Mouse (Mus musculus): Measurements from ENCODE around the gene Atp1b1.

Atp1b1 gene

DNA sequence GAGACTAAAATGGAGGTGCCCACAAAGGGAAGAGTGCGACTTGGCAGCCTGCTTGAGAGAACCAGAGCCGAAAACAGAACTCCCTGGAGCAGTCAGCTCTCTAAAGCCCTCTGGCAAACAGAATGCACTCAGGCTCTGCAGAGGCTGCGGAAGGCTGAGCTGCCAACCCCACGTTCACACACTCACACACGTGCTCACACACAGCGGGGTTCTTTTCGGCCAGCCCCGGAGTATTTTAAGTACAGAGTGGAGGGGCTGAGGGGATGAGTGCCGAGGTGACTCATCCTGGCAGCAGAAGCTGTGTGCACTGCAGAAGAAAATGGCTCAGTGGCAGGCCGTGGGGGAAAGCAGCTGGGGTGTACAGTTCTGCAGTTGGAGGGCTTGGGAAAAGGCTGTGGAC, 3.6 kb upstream of the Atp1b1 start:
- peak; percentile 74 for DNase-seq

DNA sequence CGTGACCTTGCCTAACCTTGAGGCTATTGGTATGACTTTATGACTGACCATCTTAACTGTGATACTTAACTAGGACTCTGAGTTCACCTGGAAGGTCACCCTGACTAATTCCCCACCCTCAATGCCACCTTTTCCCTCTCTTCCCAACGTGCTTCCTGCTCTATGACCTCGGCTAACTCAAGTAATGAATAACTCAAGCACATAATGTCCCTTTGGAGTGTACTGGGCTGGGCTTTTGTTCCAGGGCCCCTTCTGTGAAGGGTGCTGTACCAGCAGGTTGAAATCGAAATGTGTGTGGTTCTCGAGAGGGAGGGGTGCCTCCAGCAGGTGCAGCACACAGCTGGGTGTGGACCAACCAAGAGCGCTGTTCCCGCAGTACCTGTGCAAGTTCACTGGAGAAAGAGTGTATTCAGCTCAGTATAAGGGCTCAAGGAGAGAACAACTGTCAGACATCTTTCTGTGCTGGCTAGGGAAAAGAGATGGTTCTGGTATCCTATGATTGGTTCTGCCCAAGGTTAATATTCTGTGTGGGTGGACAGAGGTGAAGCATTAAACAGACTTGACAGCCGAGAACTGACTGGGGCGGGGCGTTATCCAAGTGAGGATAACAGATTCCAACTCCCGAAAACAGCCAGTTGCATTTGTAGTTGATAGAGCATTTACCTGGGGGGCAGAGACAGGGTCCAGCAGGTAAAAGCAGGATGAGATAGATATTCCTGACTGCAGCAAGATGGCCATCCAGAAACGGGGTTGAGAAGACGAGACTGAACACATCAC, 3.0 kb upstream of the Atp1b1 start:
- peak; percentile 96 for DNase-seq

DNA sequence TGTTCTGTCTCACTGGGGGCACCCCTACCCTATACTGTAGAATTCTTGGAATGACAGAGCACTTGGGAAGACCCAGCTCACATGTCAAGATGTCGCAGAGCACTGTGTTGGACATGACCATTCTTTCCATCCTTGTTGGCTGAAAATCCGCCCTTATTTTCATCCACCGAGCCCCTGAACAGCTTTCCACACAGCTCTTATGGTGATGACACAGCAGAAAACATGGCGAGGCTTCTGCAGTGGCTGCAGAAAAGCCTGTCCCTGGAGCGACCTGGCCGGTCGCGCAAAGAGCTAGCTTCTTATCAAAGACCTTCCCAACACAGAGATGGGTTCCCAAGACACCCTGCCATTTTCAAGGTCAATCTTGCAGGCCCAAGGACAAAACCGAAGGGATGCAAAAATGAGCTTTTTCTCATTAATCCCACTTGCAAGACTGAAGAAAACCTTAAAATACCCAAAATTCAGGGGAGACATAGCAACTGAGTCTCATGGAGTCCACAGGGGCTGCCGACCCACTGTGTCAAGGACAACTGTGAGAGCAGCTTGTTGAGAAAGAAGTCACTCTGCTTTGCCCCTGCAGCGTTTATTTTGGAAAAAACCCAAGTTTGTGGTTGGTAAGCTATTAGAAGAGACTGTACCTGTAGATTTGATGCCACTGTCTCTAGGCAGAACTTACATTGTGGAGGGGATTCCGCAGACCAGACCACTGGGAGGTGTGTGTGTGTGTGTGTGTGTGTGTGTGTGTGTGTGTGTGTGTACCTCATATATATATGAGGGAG, 1.2 kb upstream of the Atp1b1 start:
- peak; percentile 70 for DNase-seq

DNA sequence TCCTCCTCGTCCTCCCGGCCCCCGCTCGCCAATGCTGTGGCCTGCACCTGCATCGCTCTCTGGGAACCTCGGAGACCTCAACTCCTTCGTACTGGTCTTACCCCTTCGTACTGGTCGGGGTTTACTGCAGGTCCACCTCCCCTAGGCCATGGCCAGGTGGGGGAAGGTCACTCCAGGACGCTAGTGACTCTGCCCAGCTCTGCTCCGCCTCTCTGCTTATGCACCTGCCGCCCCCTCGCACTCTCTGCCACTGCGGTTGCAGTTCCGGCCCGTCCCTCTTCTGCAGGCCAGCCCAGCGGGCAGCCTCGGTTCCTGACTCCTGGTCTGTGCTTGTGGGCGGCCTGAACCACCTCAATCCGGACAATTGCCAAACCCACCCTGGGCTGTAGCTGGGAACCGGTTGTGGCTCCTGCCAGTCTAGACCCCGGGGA, 481 bp upstream of the Atp1b1 start:
- DNase-seq = peak; percentile 98

DNA sequence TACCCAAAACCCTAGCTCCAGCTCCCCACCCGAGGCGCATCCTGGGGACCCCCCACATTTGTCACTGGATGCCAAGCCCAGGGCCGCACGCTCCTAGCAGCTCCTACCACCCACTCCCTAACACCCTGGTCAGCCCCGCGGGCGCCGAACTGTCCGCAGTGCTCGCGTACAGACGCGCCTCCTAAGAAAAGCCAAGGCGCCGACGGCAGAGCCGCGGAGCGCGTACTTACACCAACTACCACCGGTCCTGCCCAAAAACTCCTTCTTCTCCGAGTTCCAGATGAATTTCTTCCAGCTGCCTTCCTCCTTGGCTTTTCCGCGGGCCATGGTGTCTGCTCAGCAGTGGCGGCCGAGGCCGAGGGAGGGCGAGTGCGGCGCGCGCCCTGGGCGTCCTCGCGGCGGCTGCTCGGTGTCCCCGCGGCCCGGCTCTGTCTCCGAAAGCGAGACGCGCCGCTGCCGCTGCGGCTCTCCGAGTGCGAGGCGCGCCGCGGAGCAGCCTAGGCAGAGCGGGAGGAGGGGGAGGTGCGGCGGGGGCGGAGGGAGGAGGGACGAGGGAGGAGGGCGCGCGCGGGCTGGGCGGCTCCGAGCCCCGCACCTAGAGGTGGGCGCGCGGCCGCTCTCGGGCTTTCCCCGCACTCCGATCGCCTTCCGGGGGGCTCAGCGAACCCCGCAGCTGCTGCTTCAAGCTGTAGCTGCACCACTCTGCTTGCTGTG, 467 bp downstream of the Atp1b1 start:
- DNase-seq = no peak

DNA sequence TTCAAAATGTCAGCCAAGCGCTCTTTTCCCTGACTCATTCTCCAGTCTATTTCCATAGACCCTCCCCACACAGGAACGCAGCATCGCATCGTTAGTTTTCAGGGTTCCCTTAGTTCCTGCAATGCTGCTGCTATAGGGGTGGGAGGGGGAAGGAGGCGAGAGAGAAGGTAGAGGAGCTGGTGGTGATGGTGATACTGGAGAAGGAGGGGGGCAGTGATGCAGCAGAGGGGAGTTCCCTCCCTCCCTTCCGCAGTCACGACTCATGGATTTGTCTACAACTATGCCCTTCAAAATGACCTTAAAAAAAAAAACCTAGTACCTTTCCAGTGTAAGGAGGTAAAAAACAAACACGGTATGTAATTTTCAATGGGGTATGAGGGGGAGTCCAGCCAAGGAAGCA, 1.4 kb downstream of the Atp1b1 start:
- no peak for DNase-seq

DNA sequence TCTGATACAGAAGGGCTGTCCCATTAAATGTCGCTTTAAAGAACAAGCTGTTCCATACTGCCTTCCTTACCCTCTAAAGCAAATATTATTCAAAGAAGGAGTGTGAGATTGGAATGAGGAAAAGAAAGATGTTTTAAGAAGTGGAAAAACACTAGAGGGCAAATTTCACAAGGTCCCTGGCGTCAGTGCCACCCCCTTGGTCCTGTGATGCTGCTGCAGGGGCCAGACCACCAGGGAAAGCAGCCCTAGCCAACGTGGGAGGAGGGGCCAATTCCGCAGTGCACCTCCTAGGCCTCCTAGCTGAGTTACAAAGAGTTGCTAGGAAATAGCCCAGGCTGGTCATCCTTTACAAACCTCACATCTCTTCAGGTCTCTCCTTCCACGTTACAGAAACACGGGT, 2.1 kb downstream of the Atp1b1 start:
- no peak for DNase-seq

DNA sequence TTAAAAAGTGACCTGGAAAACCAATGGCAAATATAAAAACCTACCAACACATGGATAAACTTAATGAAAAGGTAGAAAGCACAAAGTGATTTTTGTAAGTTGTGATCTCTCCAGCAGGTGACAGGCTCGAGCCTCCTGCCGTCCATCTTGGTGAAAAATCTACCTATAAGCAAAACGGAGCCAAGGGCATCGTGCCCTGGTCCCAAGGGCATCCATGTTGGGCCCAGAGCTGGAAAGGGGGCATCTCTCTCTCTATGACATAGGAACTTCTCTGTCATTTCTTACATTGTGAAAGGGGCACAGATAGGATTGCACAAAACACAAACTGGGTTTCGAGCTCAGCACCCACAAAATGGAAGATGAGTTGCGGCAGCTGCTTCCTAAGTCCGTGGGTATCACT, 2.5 kb downstream of the Atp1b1 start:
- DNase-seq = no peak

DNA sequence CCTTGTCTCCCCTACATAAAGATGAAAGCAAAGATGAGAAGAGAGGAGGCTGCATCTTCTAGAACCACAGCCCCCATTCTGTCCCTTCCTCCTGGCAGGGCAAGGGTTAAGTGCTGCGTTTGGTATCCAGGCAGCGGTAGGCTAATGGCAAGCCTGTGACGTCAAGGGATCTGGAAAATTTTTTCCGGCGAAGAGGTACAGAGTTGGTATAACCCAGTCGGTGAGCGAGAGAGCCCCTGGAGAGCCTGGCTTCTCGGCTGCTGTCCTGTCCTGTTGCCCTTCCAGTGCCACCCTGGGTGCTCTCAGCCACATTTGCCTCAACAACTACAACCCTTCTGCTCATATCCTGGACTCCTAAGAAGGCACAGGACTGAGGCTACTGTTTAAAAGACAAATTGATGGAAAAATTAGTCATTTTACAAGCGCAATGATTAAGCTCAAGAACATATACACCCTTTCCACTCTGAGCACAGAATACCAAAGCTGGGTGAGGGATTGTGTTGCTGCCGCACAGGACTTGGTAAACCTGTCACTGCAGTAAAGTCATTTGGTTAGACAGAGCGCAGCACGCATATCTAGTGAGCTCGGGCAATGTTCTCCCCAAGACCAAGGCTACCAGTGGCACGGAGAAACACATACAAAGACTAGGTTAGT, 3.3 kb downstream of the Atp1b1 start:
- peak; percentile 73 for DNase-seq

DNA sequence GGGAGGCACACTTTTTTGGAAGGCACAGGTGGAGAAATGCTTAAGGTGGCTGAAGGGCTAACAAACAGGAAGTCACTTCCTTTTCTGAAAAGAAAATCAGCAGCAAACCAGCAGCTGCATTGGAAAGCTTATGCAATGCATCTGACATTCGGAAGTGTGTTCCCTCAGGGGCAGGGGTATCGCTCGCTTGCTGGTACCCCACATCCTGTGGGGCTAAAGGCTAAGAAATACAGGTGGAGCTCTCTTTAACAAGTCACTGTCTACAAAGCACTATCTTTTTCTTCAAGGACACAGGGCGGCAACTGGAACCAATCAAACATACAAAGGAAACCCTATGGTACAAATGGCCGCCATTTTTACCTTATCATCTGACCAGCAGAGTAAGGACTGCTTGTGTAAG, 4.4 kb downstream of the Atp1b1 start:
- no peak for DNase-seq

DNA sequence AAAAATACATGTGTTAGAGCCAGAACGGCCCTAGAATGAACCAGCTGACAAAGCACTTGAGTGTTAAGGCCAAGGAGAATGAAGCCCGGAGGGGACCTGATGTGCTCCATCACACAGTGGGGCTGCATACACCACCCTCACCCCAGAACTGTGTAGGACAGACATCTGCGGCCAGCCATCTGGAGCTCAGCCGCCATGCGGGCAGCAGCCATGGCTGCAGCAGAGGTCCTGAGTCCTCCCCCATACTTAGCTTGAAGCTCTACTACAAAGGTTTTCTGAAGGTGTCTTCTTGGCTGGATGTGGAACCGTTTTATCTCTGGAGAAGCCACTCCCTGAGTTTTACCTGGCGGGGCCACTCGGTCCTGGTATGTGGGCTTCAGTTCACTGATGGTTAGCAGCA, 5.0 kb downstream of the Atp1b1 start:
- no peak for DNase-seq

DNA sequence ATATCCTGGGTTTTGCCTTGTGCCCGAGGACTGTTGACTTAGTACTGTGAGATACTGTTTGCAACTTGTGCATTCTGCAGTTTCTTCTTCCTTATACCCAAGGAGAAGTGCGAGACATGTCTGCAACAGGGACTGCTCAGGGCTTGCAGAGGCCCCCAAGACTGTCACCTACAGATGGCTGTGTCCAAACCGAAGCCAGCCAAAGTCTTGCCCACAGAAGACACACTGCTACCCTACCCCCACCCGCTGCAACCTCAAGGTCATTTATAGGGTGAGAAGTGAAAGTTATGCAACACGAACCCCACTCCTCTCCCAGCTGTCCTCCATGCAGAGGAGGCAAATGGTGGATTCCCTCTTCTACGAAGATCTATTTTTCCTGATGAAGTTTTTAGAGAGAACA, 5.6 kb downstream of the Atp1b1 start:
- no peak for DNase-seq

DNA sequence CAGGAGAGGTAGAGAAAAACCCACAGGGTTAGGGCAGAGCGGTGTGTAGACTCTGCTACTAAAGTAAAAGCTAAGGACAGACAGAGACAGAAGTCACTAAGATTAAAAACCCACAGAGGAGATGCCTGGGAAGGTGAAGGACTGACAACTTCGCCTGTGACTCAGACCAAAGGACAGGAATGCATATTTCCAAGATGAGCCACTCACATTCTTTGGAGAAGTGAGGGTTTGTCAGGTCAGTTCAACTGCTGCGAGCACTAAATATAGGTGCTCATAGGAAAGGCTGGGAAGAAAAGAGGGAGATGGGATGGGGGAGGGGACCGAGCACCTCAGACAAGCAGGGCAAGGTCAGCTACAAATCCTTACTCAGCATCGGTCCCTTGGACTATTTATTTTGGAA, 6.8 kb downstream of the Atp1b1 start:
- DNase-seq = no peak

DNA sequence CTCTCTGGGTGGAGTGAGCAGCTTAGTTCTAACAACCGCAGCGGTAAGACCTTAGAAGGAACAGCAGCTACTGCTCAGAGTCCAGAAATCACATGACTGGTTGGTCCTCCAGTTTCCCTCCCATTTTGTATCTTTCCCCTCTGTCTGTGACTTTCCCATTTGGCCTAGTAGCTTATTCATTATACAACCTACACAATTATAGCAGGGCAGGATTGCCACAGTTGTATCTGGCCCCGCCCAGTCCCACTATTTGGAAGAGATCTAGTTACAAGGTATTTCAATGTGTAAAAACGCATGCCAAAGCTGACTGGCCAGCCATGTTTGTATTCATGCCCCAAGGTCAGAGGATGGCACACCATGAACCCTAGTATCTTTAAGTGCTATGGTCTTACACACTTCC, 7.5 kb downstream of the Atp1b1 start:
- no peak for DNase-seq

DNA sequence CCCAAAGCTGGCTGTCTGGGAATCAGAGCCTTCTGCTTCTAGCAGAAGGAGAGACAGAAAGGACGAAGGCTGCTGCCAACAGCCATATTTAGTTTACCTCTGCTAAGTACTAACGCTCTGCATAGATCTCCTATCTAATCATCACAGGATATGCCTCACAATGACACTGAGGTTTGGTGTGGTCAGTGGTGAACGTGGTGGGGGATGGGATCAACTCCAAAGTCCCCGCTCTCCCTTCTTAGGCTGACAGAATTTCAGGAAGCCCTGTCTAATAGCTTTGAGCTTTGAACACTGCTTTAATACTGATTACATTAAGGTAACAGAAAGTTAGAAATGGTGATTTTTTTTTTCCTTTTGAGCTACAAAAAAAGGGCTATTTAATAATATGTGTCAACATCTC, 7.9 kb downstream of the Atp1b1 start:
- no peak for DNase-seq

DNA sequence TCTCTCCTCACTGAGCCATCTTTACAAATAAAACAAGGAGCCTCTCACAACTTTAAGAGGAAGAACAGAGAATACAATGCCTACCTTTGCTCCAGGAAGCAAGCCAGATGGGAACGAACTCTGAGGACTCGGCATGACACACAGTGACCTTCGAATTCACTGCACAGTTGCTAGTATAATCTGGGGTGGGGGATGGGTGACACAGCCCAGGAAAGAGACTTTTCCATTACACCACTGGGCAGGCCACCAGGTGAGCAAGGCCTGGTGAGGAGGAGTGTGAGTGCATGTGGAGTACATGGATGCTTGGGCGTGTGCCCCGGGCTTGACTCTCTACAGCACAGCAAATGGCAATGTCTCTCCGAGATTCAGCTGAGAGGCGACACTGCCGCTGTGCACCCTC, 8.5 kb downstream of the Atp1b1 start:
- DNase-seq = peak; percentile 80

DNA sequence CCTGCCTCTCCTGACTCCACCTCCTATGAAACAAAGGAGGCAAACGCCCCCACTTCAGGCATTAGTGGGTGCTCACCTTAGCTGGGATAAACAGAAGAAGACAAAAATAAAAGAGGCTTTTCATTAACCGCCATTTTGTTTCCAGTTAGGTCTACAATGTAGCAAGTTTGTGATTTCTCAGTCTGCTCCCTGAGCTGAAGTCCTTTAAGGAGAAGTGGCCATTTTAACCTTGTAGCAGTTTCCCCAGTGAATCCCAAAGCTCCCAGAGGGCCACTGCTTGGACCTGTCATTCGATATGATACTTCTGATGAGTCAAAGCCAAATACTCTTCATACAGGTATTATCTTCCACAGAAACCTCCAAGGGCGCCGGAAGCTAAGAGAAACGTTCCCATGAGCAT, 10.6 kb downstream of the Atp1b1 start:
- no peak for DNase-seq

DNA sequence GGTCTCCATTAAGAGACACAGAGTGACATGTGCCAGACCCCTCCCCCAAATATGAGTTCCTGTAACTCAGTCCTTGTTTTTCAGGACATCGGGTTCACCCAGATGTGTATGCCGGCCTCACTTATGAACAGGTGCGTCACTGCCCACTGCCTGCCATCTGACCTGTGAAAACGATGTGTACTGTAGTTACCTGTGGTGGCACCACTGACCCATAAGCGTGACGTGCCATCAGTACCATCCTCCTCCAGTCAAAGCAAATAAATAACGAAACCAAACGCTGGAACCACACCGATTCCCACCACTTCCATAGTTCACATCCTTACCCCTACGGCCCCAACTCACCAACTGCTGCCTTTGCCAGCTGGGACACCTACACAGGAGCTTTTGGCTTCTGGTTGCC, 11.6 kb downstream of the Atp1b1 start:
- DNase-seq = no peak

DNA sequence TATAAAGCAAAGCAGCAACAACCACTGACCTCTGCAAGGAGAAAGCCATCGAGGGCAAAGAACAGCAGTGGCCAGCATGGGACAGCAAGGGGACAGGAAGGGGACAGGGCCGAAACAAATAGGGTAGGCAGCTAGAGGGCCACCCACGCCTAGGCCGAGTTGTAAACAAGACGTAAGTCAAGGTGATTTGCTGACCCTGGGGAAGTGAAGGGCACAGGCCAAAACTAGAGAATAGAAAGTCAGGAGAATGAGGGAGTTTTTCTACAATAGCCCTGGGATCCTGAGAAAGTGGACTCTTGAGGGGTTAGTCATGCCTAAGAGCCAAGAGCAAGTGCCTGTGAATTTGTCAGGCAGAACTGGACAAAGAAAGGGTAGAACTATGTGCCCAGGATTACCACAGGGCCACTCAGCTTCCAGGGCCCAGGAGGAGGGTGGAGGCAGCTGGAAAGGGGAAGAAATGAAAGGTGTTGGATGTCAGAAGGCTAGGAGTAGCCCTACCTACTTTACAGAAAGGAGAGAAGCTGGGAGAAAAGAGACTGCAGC, 12.5 kb downstream of the Atp1b1 start:
- DNase-seq = no peak

DNA sequence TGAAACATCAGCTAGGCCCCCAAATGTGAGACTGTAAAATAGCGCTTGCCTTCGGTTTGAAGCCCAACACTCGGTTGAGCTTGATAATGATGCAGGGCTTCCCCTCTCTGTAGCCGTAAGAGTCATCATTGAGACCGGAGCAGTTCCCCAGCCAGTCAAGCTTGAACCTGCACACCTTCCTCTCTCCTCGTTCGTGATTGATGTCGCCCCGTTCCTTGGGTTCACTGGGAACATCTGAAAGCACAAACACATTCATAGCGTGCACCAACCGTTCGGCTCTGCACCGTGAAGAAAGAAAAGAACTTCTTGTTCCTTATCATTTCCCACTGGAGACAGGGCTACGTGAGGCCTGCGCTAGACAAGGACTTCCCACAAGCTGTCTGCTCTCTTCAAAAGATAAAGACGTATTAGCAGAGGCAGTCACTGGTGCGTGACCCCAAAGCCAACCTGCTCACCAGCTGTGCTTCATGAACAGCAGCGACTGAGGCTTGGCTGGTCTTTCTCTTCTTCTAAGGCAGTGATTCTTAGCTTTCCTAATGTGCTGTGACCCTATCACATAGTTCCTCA, 16.7 kb downstream of the Atp1b1 start:
- no peak for DNase-seq

DNA sequence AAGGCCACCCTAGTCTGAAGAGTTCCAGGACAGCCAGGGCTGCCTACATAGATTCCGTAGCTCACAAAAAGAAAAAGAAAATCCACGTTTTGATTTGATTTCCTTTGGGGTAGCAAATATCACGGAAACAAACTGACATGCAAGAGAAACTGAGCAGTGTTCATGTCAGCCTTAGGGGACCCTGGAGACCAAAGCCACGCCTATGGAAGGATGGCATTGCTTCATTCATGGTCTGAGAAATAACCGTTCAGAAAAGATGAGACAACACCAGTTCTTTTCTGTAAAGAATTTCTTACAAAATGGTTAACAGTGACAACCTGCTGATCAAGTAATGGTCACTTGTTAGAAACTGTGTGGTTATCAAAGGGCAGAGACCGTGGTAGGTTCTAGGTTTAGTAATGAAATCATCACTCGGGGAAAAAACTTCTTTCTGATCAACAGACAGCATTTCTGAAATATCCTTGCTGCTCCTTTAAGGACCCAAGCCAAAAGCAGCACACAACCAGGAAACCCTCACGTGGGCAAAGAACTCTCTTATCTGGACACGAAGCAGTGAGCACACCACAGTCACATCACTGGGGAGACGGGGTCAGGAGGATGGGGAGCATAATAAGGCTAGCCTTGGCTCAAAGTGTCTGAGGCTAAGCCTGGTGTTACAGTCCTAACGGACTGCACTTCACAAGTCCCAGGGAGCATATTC, 17.3 kb downstream of the Atp1b1 start:
- no peak for DNase-seq

DNA sequence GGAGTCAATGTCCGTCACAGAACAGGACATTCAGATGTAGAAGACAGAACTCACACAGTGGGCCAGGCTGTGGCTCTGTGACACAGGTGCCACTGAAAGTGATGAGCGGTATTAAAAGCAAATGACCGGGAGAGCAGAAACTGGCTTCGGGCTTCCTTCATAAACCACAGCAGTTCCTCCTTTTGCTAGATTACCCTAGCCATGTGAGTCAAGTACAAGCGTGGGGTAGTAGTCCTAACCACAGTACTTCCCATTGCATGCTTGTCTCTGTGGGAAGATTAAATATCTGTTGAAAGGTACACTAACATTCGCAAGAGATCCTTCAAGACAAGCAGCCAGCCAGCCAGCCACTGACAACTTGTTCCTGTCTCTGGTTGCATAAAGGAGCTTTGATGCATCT, 17.9 kb downstream of the Atp1b1 start:
- DNase-seq = no peak
